Mouse (Mus musculus) thymus, adult 2 months (tissue): ENCODE measurements around the gene Tapbpl.

Experiments used
- CTCF ChIP-seq: fragments of 200-500 bp; IDR thresholded peaks from 2 replicates; pipeline ENCODE4 v1.5.1; 2012; ENCODE audit warnings: mild to moderate bottlenecking, control low read depth, low read length, moderate library complexity, borderline replicate concordance; ENCODE audit not compliant: control insufficient read depth, poor library complexity, insufficient read depth; ENCODE audit errors: extremely low read depth
- POLR2A ChIP-seq: fragments of 200-500 bp; IDR thresholded peaks from 2 replicates; pipeline ENCODE4 v1.6.1; 2012; ENCODE audit warnings: mild to moderate bottlenecking, low read length, control low read depth, moderate library complexity; ENCODE audit not compliant: control insufficient read depth, poor library complexity, insufficient read depth; ENCODE audit errors: extremely low read depth

- TF ChIP-seq POLR2A, result no peak
- TF ChIP-seq CTCF, result no peak
These were observed 35.8 kb upstream of the Tapbpl start for GRCm38 (mm10) chr6:125267469-125267868.
